Mouse (Mus musculus): ENCODE measurements around the gene Wdr46.
"Not testable (repeated sequence)": the region's sequence is repeated elsewhere in the genome, so short reads cannot be mapped to it uniquely, and the experiment has no call there.

Gene Wdr46

DNA sequence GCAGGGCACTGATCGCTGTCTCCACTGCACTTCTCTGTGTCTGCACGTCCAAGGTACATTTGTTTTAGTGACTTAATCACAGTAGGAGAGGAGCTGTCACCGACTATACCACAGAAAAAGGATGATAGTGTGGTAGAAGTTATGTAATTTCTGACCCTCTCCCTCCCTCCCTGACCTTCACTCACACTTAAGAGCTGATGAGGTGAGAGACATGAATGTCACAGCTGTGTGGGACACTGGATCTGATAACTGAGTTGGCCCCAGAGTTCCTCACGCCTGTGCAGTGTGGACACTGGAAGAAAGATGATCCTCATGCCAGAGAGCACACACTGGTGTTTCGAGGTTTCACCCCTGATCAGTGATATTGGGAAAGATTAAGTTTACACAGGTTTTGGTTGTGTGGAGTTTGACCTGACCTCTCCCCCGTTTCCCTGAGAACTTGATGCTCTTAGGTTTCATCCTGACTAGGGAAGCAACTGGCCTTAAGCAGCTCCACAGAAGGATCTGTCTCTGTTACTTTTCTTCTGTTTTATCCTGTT lies 39.1 kb downstream of the Wdr46 start:
- no peak for DNase-seq (ENCODE audit: low spot score)

DNA sequence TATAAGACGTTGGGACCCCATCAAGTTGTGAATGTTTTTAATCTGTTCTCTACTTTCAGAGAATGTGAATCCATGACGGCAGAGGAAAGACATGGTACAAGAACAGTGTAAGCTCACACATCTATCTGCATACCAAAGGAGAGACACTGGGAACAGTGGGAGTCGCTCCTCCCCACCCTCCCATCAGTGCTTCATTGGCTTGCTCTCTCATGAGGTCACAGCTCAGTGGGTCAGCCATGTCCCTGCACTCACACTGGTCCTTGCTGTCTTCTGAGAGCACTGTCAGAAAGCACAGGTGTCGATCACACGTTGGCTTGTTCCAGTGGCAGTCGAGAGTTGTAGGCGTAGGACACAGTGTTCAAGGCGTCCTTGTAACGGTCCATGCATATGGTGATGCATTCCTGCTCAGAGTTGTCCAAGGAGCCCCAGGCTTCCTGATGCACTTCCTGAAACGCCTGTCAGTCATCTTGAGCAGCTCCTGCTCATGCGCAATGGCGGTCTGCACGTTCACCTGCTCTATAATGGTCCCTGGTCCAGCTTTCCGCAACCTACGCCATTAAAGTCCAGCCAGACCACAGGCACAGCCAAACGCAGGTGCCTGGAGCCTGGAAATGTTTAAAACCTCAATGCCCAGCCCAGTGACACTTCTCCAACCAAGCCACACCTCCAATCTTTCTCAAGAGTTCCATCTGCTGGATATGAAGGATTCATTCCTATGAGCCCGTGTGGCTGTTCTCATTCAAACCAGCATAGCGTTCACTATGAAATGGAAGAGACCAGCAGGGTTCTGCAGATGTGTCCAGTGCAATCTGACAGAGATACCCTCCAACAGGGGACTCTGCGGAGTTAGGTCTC lies 39.9 kb downstream of the Wdr46 start:
- no peak for DNase-seq (ENCODE audit: low spot score)

DNA sequence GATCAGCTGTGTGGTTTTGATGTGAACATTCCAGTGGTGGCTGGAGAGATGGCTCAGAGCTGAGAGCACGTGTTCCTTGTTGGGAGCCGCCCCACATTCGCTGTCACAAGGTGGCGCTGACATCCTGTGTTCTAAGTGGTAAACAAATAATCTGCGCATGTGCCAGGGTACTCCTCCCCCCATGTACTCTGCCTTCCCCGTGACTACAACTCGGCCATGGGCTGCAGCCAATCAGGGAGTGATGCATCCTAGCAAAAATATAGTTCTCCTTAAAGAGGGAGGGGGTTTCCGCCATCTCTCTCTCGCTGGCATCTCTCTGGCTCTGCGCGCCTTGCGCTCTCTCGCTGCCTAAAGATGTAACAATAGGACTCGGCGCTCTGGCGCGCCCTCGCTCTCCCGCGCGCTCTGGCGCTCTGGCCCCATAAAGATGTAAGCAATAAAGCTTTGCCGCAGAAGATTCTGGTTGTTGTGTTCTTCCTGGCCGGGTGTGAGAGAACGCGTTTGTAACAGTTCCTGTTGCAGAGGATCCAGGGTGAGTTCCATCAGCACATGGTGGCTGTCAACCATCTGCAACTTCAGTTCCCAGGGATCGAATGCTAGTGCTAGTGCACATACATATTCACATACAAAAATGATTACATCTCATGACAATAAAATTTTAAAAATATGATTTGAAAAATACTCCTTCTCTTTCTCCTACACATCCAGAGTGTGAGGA lies 40.9 kb downstream of the Wdr46 start:
- DNase-seq (ENCODE audit: low spot score): peak; percentile 85

DNA sequence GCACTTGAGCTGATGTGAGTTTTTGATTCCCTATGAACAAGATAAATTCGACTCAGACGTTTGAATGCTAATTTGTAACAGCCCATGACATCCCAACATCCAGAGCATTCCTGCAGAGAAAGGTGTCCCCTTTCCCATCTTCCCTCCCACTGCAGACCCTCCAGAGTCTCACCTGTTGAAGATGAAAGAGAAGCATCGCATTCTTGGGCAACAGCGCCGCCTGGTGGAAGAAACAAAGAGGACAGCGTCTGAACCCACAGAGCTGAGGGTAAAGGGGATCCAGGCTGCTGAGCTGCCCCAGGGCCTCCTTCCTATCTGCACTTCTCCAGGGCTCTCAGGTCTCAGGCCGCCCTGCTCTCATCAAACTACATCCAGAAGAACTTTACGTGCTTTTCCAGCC lies 41.7 kb downstream of the Wdr46 start:
- peak; percentile 74 for DNase-seq (ENCODE audit: low spot score)

DNA sequence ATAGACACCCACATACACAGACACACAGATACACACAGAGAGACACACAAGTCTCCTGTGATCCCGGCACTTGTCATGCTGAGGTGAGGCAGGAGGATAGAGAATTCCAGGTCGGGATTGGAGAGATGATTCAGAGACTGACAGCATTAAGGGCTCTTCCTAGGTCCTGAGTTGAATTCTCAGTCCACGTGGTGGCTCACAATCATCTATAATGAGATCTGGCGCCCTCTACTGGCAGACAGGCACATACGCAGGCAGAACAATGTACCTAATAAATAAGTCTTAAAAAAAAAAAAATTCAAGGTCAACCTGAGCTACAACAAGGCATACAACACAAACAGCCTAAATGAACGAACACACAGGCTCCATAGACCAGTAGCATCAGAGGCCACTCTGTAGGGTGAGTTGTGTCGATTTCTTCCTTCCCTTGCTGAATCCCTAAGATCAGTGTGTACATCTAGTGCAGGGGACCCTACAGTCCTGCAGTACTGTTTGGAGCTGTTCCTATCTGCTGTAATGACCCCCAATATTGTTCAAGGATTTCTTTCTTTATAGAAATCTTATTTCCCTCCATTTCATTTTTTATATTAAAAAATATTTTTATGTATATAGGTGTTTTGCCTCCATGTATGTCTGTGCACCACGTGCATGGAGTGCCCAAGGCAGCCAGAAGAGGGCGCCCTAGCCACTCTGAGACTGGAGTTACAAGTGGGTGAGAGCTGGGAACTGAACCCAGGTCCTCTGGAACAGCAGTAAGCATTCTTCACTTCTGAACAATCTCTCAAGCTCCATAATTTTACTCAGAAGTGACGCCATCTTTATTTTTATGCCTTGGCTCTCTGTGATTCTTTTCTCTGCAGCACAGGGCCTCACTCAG lies 51.6 kb downstream of the Wdr46 start:
- DNase-seq (ENCODE audit: low spot score): peak; percentile 46

DNA sequence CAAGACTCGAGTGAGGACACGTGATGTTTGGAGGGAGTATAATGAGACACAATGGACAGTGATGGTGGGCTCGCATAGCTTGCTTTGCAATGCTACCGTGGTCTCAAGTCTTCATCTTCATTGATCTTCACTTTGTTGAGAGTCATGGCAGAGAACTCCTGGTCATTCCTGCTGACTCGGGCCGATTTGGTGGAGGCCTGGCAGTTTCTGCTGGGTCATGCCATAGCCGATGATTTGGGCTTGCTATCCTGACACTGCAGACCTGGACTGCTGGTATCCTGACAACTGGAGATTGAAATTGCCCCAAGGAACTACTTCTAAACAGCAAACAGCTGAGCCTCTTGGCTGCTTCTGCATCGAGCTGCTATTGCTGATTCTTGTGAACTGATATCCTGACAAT lies 54.5 kb downstream of the Wdr46 start:
- DNase-seq (ENCODE audit: low spot score): no peak

DNA sequence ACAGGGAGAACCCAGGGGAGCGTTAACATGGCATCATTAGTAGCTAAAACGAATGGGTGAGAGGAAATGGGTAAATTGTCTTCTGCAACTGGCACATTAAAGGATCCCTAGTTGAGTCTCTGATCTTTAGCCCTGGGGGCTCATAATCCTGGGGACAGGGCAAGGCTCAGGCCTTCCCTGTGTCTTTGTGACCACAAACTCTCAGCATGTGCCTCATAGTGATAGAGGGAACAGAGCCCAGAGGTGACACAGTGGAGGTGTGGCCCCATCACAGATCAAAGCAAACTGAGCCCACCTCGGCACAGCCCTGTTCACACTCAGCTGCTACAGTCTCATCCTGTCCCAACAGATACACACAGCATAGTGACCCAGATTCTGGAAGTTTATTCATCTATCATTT lies 55.2 kb downstream of the Wdr46 start:
- no peak for DNase-seq (ENCODE audit: low spot score)

DNA sequence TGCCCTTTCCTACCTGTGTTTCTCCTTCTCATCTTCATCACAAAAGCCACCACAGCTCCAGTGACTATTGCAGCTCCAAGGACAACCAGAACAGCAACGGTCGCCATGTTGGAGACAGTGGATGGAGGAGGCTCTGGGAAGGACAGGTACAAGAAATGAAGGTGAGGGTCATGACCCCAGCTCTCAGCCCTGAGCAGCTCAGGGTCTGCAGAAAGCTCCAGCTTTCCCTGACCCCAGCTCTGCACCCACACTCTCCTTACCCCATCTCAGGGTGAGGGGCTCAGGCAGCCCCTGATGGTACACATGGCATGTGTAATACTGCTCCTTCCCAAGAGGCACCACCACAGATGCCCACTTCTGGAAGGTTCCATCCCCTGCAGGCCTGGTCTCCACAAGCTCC lies 56.6 kb downstream of the Wdr46 start:
- DNase-seq (ENCODE audit: low spot score): not testable (repeated sequence)

DNA sequence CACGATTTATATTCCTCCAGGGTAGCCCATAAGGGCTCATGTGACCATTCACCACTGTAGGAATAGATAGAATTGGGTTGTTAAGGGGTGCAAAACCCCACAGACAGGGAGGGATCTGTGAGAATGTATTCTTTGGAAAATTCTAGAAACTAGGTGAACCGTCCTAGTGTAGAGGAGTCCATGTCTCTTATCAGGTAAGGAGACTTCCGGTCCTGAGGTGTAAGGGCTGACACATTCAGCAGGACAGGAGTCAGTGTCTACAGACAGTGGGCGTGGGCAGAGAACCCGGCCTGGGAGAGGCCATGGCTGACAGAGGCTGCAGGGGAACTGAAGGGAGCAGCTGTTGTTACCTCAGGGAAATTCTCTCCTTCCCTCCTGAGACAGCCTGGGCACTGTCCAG lies 58.2 kb downstream of the Wdr46 start:
- DNase-seq (ENCODE audit: low spot score): peak; percentile 31

Measured in spleen, adult 12 weeks (tissue).